Mouse (Mus musculus) midbrain, embryonic 13.5 days (tissue): ENCODE data around the gene A730009L09Rik. TPM values are rescaled to one million over a fixed set of nuclear protein-coding genes. Genes with fewer than 3 reads are reported as not detected.

Source experiments
- polyA plus RNA-seq: library from polyadenylated mRNA; unstranded; fragments of >200 nt; fragmentation: Nextera tagmentation; extraction: Ambion mirVana; gene quantifications from 2 replicates; pipeline ENCODE4 v1.2.1, GENCODE M21; 2015

A730009L09Rik gene
- polyA plus RNA-seq, 1 experiment from 2014 or later: 0.05 TPM

Other genes starting within 250 kb of the A730009L09Rik start
- 43.9 and 49.6 TPM in 2 replicates for gene Mrpl39, start 220.6 kb downstream of the A730009L09Rik start, polyA plus RNA-seq